Mouse (Mus musculus) myocyte (in vitro differentiated cells): ENCODE measurements at regions not wholly inside any gene's neighbourhood (a gene's known extent, or its start where the extent isn't known, plus 50 kb on each side); places are given as distances from the start of the nearest gene placed in this dataset.

ENCODE experiments used
- H3K27me3 ChIP-seq: one replicate; pipeline ENCODE4 v1.6.1; 2011; ENCODE audit not compliant: control insufficient read depth, insufficient read depth, insufficient read length
- H3K36me3 ChIP-seq: one replicate; pipeline ENCODE4 v1.6.1; 2011; ENCODE audit not compliant: control insufficient read depth, insufficient read depth
- H3K4me2 ChIP-seq: one replicate; pipeline ENCODE4 v1.6.1; 2011; ENCODE audit warnings: low read depth, control low read depth
- H3K4me3 ChIP-seq: one replicate; pipeline ENCODE4 v1.5.1; 2011; ENCODE audit warnings: mild to moderate bottlenecking, control low read depth, moderate library complexity
- H3K79me2 ChIP-seq: one replicate; pipeline ENCODE4 v1.6.1; 2011; ENCODE audit not compliant: control insufficient read depth, insufficient read depth
- H3ac ChIP-seq: one replicate; pipeline ENCODE4 v1.6.1; 2011; ENCODE audit not compliant: control insufficient read depth, insufficient read length
- CEBPB ChIP-seq: IDR thresholded peaks from 2 replicates; pipeline ENCODE4 v1.6.1; 2011; ENCODE audit warnings: mild to moderate bottlenecking, moderate library complexity; ENCODE audit not compliant: poor library complexity, insufficient read depth, severe bottlenecking
- E2F4 ChIP-seq: IDR thresholded peaks from one replicate; pipeline ENCODE4 v1.6.1; 2011; ENCODE audit warnings: mild to moderate bottlenecking, control low read depth, moderate library complexity; ENCODE audit not compliant: insufficient read depth
- MAX ChIP-seq: IDR thresholded peaks from one replicate; pipeline ENCODE4 v1.6.1; 2011; ENCODE audit warnings: low read depth, mild to moderate bottlenecking, control low read depth
- MYOD1 ChIP-seq, 3 experiments: IDR thresholded peaks; one replicate each; pipeline ENCODE4 v1.6.1; 2011; ENCODE audit warnings: control low read depth in 2 of 3, low read depth in 2 of 3, mild to moderate bottlenecking in 2 of 3, moderate library complexity in 1 of 3; ENCODE audit not compliant: insufficient read length in 2 of 3, control insufficient read depth in 1 of 3
- MYOG ChIP-seq, 3 experiments: IDR thresholded peaks; one replicate each; pipeline ENCODE4 v1.6.1; 2011; ENCODE audit warnings: control low read depth in 2 of 3, low read depth in 2 of 3, mild to moderate bottlenecking in 2 of 3; ENCODE audit not compliant: insufficient read length in 2 of 3, control insufficient read depth in 1 of 3, insufficient read depth in 1 of 3
- POLR2A ChIP-seq: IDR thresholded peaks from one replicate; pipeline ENCODE4 v1.6.1; 2011; ENCODE audit warnings: low read depth, mild to moderate bottlenecking, control low read depth, moderate library complexity; ENCODE audit not compliant: insufficient read length
- POLR2AphosphoS2 ChIP-seq: IDR thresholded peaks from one replicate; pipeline ENCODE4 v1.6.1; 2011; ENCODE audit warnings: low read depth, control low read depth; ENCODE audit not compliant: insufficient read length
- REST ChIP-seq: IDR thresholded peaks from one replicate; pipeline ENCODE4 v1.6.1; 2011; ENCODE audit warnings: mild to moderate bottlenecking, control low read depth, moderate library complexity; ENCODE audit not compliant: insufficient read depth, insufficient read length
- SRF ChIP-seq: IDR thresholded peaks from one replicate; pipeline ENCODE4 v1.6.1; 2011; ENCODE audit warnings: low read depth; ENCODE audit not compliant: control insufficient read depth, insufficient read length
- TCF12 ChIP-seq: IDR thresholded peaks from one replicate; pipeline ENCODE4 v1.6.1; 2011; ENCODE audit warnings: mild to moderate bottlenecking, control low read depth; ENCODE audit not compliant: poor library complexity, insufficient read depth, severe bottlenecking
- TCF3 ChIP-seq: IDR thresholded peaks from one replicate; pipeline ENCODE4 v1.6.1; 2011; ENCODE audit warnings: low read depth, control low read depth; ENCODE audit not compliant: insufficient read length
- USF1 ChIP-seq: IDR thresholded peaks from one replicate; pipeline ENCODE4 v1.6.1; 2011; ENCODE audit warnings: low read depth, mild to moderate bottlenecking, control low read depth, moderate library complexity

DNA sequence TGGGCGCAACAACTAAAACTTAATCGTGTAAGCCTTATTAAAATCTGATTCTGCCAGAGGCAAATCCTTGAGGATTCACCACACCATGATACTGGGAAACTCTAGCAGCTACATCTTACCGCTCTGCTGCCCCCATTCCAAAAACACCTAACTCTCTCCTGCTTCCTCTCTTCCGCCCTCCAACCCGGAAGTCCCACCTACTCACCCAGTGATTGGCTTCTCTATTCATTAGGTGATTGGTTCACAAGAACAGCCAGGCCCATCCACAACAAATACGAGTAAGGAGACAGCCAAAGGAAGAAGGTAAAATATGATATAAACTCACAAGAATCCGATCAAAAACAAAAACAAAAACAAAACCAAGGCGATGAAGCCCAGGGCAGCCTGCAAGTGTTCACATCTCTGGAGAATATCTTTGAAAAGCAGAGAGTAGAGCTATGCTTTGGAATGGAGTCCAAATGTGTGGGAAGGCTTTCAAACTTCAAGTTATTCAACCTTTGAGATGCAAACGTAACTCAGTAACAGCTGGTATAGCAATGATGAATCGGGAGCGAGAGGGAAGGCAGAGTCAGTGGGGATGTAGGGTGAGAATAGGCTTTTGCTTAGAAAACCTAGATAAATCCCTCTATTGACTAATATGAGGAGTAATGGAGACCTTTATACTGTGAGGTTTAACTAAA, 76.5 kb upstream of the Arid2 start:
- no peaks in the 10 kb centered on the region for H3K79me2 ChIP-seq

DNA sequence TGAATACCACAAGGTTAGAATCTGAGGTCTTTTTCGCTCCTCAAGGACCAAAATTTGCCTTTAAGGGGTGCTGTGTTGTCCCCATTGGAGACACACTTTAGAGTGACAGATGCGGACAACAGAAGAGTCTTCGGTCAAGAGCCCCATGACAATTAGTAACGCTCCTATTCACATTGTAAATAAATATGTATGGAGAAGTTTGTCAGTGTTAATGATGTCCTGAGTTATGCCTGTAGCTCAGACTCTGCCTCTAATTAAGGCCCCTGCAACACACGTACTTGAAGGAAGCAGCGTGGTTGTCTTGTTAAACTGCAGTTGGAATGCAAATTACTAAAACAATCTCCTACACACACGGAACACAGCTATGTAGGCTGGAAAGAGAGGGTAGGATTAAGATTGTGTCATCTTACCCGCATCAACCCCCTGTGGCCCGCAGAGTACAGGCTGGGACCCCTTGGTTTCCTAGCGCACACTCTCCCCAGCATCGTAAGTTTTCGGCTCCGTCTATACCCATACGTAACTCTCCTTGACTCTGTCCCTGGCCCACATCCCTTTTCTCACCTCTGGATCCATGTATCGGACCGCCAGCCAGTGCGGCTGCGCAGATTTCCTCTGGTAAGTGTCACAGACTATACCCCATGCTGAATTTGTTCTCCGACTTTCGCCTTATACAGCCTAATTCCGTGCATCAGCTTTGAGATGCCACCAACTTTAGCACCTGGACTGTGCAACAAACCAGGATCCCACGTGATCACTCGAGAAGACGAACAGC, 73.6 kb upstream of the Arid2 start:
- TF ChIP-seq TCF12 = no peak
- no peak for TF ChIP-seq TCF3
- TF ChIP-seq REST = no peak
- TF ChIP-seq MYOG (IDR thresholded peaks at IDR 0.05; ENCODE audit: control insufficient read depth in 1 of 3, insufficient read depth in 1 of 3, insufficient read length in 2 of 3, low read depth in 2 of 3) = no peak
- H3K4me2 ChIP-seq = no peak overlapping the region
- H3K36me3 ChIP-seq = no peaks in the 10 kb centered on the region

More for the DNA sequence above, 76.5 kb upstream of the Arid2 start:
- no peak overlapping the region for H3K4me2 ChIP-seq
- TF ChIP-seq MYOD1 (IDR thresholded peaks at IDR 0.05; ENCODE audit: control insufficient read depth in 1 of 3, insufficient read length in 2 of 3, low read depth in 2 of 3) (no peak), POLR2A (no peak), USF1 (no peak), CEBPB (no peak), MAX (no peak), MYOG (IDR thresholded peaks at IDR 0.05; ENCODE audit: control insufficient read depth in 1 of 3, insufficient read depth in 1 of 3, insufficient read length in 2 of 3, low read depth in 2 of 3) (no peak), TCF3 (no peak), TCF12 (no peak)
- no peaks in the 10 kb centered on the region for H3K36me3 ChIP-seq
- H3ac ChIP-seq = no peak overlapping the region
- H3K27me3 ChIP-seq = no peaks in the 10 kb centered on the region
- H3K4me3 ChIP-seq = no peak overlapping the region

DNA sequence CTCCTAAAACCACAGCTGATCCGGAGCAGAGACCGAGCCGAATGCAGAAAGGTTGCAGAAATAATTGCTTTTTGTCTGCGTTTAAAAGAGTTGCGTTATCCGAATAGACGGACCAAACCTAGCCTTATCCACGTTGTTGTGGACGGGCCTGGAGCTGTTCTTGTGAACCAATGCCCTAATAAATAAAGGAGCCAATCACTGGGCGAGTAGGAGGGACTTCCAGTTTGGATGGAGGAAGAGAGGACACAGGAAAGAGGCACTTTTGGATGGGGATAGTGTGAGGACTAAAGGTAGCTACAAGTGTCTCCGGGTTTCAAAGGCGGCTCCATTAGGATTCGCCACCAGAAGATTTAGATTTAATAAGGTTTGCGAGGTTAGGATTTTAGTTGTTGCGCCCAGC, 69.4 kb upstream of the Arid2 start:
- Histone ChIP-seq H3K4me2 (no peak overlapping the region), H3ac (no peak overlapping the region), H3K4me3 (no peak overlapping the region), H3K27me3 (no peaks in the 10 kb centered on the region), H3K79me2 (no peaks in the 10 kb centered on the region), H3K36me3 (no peaks in the 10 kb centered on the region)
- no peak for TF ChIP-seq TCF12
- no peak for TF ChIP-seq TCF3
- no peak for TF ChIP-seq MYOD1 (IDR thresholded peaks at IDR 0.05; ENCODE audit: control insufficient read depth in 1 of 3, insufficient read length in 2 of 3, low read depth in 2 of 3)
- TF ChIP-seq USF1 = no peak
- TF ChIP-seq POLR2AphosphoS2 = no peak
- TF ChIP-seq CEBPB = no peak
- TF ChIP-seq REST = no peak

More for the DNA sequence above, 73.6 kb upstream of the Arid2 start:
- Histone ChIP-seq H3K79me2 (no peaks in the 10 kb centered on the region), H3K27me3 (no peaks in the 10 kb centered on the region), H3K4me3 (no peak overlapping the region), H3ac (no peak overlapping the region)

DNA sequence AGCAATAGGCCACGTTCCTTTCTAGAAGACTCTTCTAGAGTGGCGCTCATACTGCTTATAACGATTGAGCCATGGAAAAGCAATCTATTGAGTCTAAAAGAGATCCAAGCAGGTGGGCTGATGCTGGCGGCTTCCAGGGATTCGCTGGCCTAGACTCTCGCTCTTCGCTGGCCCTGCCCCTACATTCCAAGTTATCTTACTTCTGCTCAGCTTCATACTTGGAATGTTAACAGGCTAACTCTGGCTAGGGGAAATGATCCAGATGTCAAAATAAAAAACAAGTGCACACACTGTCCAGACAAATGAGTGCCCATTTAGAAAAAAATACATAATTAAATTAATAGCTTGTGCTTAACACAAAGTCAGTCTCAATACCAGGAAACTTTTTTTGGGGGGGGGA, 67.6 kb upstream of the Arid2 start:
- Histone ChIP-seq H3K4me2 (no peak overlapping the region), H3K27me3 (no peaks in the 10 kb centered on the region), H3K79me2 (no peaks in the 10 kb centered on the region), H3K36me3 (no peaks in the 10 kb centered on the region), H3K4me3 (no peak overlapping the region), H3ac (no peak overlapping the region)
- TF ChIP-seq TCF3 = no peak
- TF ChIP-seq MYOD1 (IDR thresholded peaks at IDR 0.05; ENCODE audit: control insufficient read depth in 1 of 3, insufficient read length in 2 of 3, low read depth in 2 of 3) = no peak
- no peak for TF ChIP-seq MYOG (IDR thresholded peaks at IDR 0.05; ENCODE audit: control insufficient read depth in 1 of 3, insufficient read depth in 1 of 3, insufficient read length in 2 of 3, low read depth in 2 of 3)
- no peak for TF ChIP-seq USF1
- TF ChIP-seq POLR2A = no peak
- TF ChIP-seq REST = no peak
- no peak for TF ChIP-seq POLR2AphosphoS2
- TF ChIP-seq E2F4 = no peak
- no peak for TF ChIP-seq TCF12
- TF ChIP-seq CEBPB = no peak
- no peak for TF ChIP-seq SRF

DNA sequence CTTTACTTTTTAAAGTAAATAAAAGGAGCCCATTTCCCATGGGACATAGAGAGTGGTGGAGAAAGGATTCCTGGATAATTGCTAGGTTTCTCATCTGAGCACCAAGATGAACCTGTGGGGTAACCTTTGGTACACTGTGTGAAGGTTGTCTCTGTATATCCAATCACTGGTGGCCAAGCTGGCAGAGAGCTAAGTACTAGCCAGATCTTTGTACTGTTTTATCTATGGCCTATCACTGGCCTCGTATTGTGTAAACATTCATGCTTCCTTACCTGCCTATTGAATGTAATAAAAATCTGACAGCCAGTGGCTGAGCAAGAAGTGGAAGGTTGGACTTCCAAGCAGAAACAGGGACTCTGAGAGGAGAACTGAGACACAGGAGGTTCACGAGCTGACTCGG, 55.3 kb upstream of the Arid2 start:
- no peaks in the 10 kb centered on the region for H3K79me2 ChIP-seq
- no peak overlapping the region for H3K4me3 ChIP-seq
- TF ChIP-seq MYOG (IDR thresholded peaks at IDR 0.05; ENCODE audit: control insufficient read depth in 1 of 3, insufficient read depth in 1 of 3, insufficient read length in 2 of 3, low read depth in 2 of 3) (no peak), SRF (no peak), POLR2AphosphoS2 (no peak)
- H3ac ChIP-seq = no peak overlapping the region
- no peak overlapping the region for H3K4me2 ChIP-seq
- peaks cover 13% of the 10 kb centered on the region for H3K27me3 ChIP-seq
- H3K36me3 ChIP-seq = no peaks in the 10 kb centered on the region
